Mouse (Mus musculus) megakaryocyte, embryonic 14.5 days (primary cell): ENCODE data around the gene Ap1g1. TPM values are rescaled to one million over a fixed set of nuclear protein-coding genes. Genes with fewer than 3 reads are reported as not detected.
"Not testable (repeated sequence)": the region's sequence is repeated elsewhere in the genome, so short reads cannot be mapped to it uniquely, and the experiment has no call there.

Source experiments
- H3K27me3 ChIP-seq: replicated peaks from 2 replicates; pipeline ENCODE3; 2012; ENCODE audit warnings: inconsistent platforms
- H3K36me3 ChIP-seq: replicated peaks from 2 replicates; pipeline ENCODE3; 2012; ENCODE audit warnings: low read length, inconsistent platforms, mixed read lengths
- H3K4me1 ChIP-seq: 2 replicates; pipeline ENCODE4 v1.6.1; 2012; ENCODE audit warnings: inconsistent platforms
- H3K4me3 ChIP-seq: replicated peaks from 2 replicates; pipeline ENCODE3; 2012; ENCODE audit warnings: moderate library complexity, mild to moderate bottlenecking, inconsistent platforms
- H3K9me3 ChIP-seq: 2 replicates; pipeline ENCODE4 v1.6.1; 2012; ENCODE audit warnings: inconsistent platforms
- FLI1 ChIP-seq: IDR thresholded peaks from 2 replicates; pipeline ENCODE4 v1.6.1; 2012; ENCODE audit warnings: low read length, inconsistent platforms, mixed read lengths
- GATA1 ChIP-seq: IDR thresholded peaks from 3 replicates; pipeline ENCODE4 v1.6.1; 2012; ENCODE audit warnings: mixed read lengths, low read length, inconsistent platforms, borderline replicate concordance
- polyA plus RNA-seq: library from polyadenylated mRNA; stranded (reverse); fragments of >175 nt; gene quantifications from 2 replicates; pipeline ENCODE4 v1.2.3, GENCODE M21; 2012; ENCODE audit warnings: low replicate concordance; ENCODE audit not compliant: insufficient read depth

Gene Ap1g1
- polyA plus RNA-seq, 1 experiment: 6.2 TPM

DNA sequence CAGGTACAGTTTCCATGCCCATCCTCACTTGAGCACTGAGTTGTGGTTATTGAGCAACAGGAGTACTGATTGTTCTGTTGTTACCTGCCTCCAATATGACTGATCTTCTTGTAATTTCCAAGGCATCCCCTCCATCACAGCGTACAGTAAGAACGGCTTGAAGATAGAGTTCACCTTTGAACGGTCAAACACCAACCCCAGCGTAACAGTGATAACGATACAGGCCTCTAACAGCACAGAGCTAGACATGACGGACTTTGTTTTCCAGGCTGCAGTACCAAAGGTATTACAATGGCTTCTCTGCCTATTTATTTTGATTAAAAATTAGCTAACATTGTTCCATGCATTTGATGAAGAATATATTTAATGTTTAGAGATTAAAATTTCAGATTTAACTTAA, 77.1 kb downstream of the Ap1g1 start:
- H3K9me3 ChIP-seq: no peaks in the 10 kb centered on the region
- H3K4me1 ChIP-seq: peaks cover 5% of the 10 kb centered on the region; the same call in 1 of the 2 replicates
- H3K4me3 ChIP-seq: no peak overlapping the region
- TF ChIP-seq FLI1 (no peak), GATA1 (no peak)
- peaks cover 95% of the 10 kb centered on the region for H3K36me3 ChIP-seq
- no peaks in the 10 kb centered on the region for H3K27me3 ChIP-seq

GRCm38 (mm10) chr8:109863398-109863797, 85.0 kb downstream of the Ap1g1 start:
- Histone ChIP-seq H3K27me3 (no peaks in the 10 kb centered on the region), H3K4me1 (peaks cover 46% of the 10 kb centered on the region), H3K4me3 (peak overlapping the region; percentile 86), H3K36me3 (peaks cover 57% of the 10 kb centered on the region), H3K9me3 (no peaks in the 10 kb centered on the region)
- no peak for TF ChIP-seq GATA1
- no peak for TF ChIP-seq FLI1

GRCm38 (mm10) chr8:109864798-109865197, 86.4 kb downstream of the Ap1g1 start:
- H3K4me1 ChIP-seq: peaks cover 52% of the 10 kb centered on the region
- TF ChIP-seq FLI1 (no peak), GATA1 (no peak)

GRCm38 (mm10) chr8:109865536-109865935, 87.2 kb downstream of the Ap1g1 start:
- Histone ChIP-seq H3K4me1 (peaks cover 56% of the 10 kb centered on the region), H3K9me3 (no peaks in the 10 kb centered on the region), H3K4me3 (no peak overlapping the region), H3K36me3 (peaks cover 35% of the 10 kb centered on the region), H3K27me3 (no peaks in the 10 kb centered on the region)
- TF ChIP-seq GATA1 (no peak), FLI1 (no peak)

More at GRCm38 (mm10) chr8:109864798-109865197, 86.4 kb downstream of the Ap1g1 start:
- H3K36me3 ChIP-seq: peaks cover 43% of the 10 kb centered on the region
- no peaks in the 10 kb centered on the region for H3K27me3 ChIP-seq
- H3K9me3 ChIP-seq: no peaks in the 10 kb centered on the region
- H3K4me3 ChIP-seq: peak overlapping the region; percentile 38

GRCm38 (mm10) chr8:109866690-109867089, 88.3 kb downstream of the Ap1g1 start:
- Histone ChIP-seq H3K27me3 (no peaks in the 10 kb centered on the region), H3K36me3 (peaks cover 27% of the 10 kb centered on the region), H3K4me1 (peaks cover 67% of the 10 kb centered on the region), H3K4me3 (no peak overlapping the region), H3K9me3 (no peaks in the 10 kb centered on the region)
- no peak for TF ChIP-seq FLI1
- no peak for TF ChIP-seq GATA1

DNA sequence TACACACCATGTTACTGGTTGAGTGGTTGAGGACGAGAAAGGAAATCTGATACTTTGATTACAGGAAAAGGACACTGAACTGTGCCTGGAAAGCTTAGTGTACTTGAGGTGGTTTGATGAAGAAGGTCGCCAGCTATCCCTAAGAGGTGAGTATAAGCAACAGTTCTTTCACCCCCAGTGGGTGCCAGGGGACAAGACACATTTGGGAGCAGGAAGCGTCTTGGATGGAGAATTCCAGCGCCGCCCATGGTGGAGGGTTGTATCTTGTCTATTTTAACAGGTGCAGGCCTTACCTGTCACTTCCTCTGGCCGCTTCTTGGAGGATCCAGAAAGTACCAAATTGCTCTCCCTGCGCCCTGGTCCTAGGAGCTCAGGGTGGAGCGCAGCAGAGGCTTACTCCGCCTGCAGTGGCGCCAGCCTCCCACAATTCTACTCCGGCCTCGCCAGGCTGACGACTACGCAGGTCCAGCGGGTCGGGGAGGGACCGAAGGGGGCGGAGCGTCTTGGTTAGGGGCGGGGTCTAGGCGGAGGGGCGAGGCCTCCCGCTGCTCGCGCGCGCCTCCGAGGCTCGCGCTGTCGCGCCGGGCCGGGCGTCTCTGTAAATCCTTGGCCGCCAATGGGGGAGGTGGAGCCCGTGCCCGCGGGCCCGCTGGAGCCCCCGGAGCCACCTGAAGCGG, 89.8 kb downstream of the Ap1g1 start, which contains the start of gene Phlpp2:
Gene Phlpp2 (plus strand): TSS at position 540 of the 677 bp plus-strand sequence.
- Histone ChIP-seq H3K9me3 (no peaks in the 10 kb centered on the region), H3K27me3 (no peaks in the 10 kb centered on the region), H3K4me3 (peak within 1 kb of the TSS; percentile 97), H3K4me1 (peaks cover 63% of the 10 kb centered on the region), H3K36me3 (peaks cover 15% of the 10 kb centered on the region)
- no peak for TF ChIP-seq FLI1
- TF ChIP-seq GATA1: no peak

DNA sequence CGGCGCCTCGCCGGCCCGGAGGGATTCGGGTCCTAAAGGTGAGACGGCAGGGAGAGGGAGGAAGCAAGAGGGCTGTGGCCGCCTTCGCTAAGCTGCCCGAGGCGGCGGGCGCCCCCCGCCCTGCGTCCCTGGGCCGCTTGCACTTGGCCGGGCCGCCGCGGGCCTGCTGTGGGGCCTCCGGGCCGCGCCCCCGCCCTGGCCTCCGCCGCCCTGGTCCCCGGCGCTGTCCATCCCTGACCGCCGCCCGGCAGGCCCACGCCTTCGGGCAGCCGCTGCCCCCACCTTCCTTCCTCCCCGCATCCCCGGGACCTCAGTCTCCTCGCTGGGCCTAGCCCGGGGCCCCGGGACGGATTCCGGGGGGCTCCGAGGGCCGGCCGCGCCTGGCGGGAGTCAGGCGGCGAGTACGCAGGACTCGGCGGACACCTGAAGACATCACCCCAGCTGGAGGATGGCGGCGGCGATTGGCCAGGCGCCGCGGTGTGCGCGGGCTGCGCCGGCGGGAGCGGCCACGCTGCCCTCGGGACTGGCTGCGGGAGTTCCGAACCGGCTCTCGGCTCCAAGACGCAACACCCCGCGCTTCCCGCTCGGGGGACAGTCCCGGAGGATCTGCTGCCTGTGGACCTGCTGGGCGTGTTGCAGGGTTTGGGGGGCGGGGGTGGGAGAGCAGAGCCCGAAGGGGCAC, 90.5 kb downstream of the Ap1g1 start:
- Histone ChIP-seq H3K4me3 (peak overlapping the region; percentile 97), H3K36me3 (peaks cover 15% of the 10 kb centered on the region), H3K4me1 (peaks cover 56% of the 10 kb centered on the region), H3K9me3 (no peaks in the 10 kb centered on the region), H3K27me3 (no peaks in the 10 kb centered on the region)
- no peak for TF ChIP-seq FLI1
- no peak for TF ChIP-seq GATA1

DNA sequence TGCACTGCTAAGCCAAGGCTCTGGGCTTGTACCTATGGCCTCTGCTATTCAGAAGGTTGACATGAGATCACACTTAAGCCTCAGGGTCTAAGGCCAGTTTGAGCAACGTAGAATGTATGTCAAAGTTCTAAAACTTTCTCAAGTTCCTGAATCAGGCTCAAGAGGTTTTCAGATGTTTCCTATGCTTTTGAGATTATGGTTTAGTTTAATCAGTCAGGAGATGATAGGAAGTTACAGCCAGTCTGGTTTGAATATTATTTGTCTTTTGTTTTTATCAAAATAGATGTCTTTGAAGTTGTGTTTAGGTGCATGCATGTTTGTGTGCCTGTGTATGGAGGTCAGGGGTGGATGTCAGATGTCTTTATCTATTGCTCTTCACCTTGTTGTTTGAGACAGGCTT, 92.7 kb downstream of the Ap1g1 start:
- Histone ChIP-seq H3K36me3 (peaks cover 6% of the 10 kb centered on the region), H3K4me3 (no peak overlapping the region), H3K27me3 (no peaks in the 10 kb centered on the region), H3K4me1 (peaks cover 36% of the 10 kb centered on the region), H3K9me3 (no peaks in the 10 kb centered on the region)
- no peak for TF ChIP-seq GATA1
- no peak for TF ChIP-seq FLI1

DNA sequence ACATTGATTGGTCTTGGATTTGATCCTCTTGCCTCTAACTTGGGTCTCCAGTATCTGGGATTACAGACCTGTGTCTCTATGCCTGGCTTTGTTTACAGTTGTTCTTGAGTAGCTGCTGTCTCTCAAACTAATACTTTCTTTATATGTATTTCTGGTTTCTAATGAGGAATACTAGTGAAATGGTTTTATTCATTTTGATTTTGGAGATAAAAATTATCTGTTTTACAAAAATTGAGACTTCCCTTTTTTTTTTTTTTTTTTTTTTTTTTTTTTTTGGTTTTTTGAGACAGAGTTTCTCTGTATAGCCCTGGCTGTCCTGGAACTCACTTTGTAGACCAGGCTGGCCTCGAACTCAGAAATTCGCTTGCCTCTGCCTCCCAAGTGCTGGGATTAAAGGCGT, 95.4 kb downstream of the Ap1g1 start:
- not testable (repeated sequence) for H3K4me3 ChIP-seq, H3K9me3 ChIP-seq, H3K27me3 ChIP-seq
- peaks cover 30% of the 10 kb centered on the region for H3K36me3 ChIP-seq
- peaks cover 27% of the 10 kb centered on the region for H3K4me1 ChIP-seq

DNA sequence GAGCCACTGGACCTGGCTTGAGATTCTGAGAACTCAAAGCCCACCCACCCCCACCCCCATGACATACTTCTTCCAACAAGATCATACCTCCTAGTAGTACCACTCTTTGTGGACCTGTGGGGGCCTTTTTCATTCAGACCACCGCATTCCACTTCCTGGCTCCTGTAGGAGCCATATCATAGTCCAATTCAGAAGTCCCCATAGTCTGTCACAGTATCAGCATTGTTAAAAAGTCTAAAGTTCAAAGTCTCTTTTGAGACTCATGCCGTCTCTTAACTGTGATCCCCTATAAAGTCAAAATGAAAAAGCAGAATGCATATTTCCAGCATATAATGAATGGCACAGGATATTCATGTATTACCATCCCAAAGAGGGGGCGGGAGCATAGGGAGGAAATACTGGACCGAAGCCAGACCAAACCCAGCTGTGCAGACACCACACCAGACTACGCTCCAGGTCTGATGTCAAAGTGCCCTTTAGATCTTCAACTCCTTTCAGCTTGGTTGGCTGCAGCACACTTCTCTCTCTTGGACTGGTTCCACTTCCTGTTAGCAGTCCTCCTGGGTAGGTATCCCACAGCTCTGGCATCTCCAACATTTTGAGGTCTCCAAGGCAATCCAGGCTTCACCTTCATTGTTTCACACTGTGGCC, 101.8 kb downstream of the Ap1g1 start:
- Histone ChIP-seq H3K9me3 (no peaks in the 10 kb centered on the region), H3K4me1 (0 out of 2 replicates have a peak, but pooled peaks cover 3% of the 10 kb centered on the region), H3K27me3 (no peaks in the 10 kb centered on the region), H3K36me3 (peaks cover 49% of the 10 kb centered on the region), H3K4me3 (no peak overlapping the region)
- TF ChIP-seq GATA1 (no peak), FLI1 (no peak)
